Mouse (Mus musculus) bone marrow macrophage, adult 2 months (primary cell): ENCODE measurements around the gene Clec4d. TPM values are rescaled to one million over a fixed set of nuclear protein-coding genes. Genes with fewer than 3 reads are reported as not detected.
"Not testable (repeated sequence)": the region's sequence is repeated elsewhere in the genome, so short reads cannot be mapped to it uniquely, and the experiment has no call there.

ENCODE experiments used
- H3K27ac ChIP-seq: 2 replicates; pipeline ENCODE4 v1.5.1; 2012; ENCODE audit warnings: low read depth, low read length; ENCODE audit not compliant: insufficient read depth
- H3K4me1 ChIP-seq: 2 replicates; pipeline ENCODE4 v1.6.1; 2012; ENCODE audit warnings: low read length; ENCODE audit not compliant: control insufficient read depth, insufficient read depth
- H3K4me3 ChIP-seq: 2 replicates; pipeline ENCODE4 v1.5.1; 2012; ENCODE audit warnings: mild to moderate bottlenecking, low read length, moderate library complexity; ENCODE audit not compliant: insufficient read depth
- CTCF ChIP-seq: IDR thresholded peaks from 2 replicates; pipeline ENCODE4 v1.5.1; 2012; ENCODE audit warnings: low read depth, mild to moderate bottlenecking, low read length, moderate library complexity
- POLR2A ChIP-seq: IDR thresholded peaks from 2 replicates; pipeline ENCODE4 v1.6.1; 2012; ENCODE audit warnings: mild to moderate bottlenecking, low read depth, low read length, borderline replicate concordance
- polyA plus RNA-seq: library from polyadenylated mRNA; stranded (reverse); fragments of >200 nt; gene quantifications from 2 replicates; pipeline ENCODE4 v1.2.4, GENCODE M21; 2012; ENCODE audit not compliant: missing spikeins, insufficient read depth, insufficient read length

The Clec4d gene
- polyA plus RNA-seq, result 1,180 and 1,280 TPM in 2 replicates

DNA sequence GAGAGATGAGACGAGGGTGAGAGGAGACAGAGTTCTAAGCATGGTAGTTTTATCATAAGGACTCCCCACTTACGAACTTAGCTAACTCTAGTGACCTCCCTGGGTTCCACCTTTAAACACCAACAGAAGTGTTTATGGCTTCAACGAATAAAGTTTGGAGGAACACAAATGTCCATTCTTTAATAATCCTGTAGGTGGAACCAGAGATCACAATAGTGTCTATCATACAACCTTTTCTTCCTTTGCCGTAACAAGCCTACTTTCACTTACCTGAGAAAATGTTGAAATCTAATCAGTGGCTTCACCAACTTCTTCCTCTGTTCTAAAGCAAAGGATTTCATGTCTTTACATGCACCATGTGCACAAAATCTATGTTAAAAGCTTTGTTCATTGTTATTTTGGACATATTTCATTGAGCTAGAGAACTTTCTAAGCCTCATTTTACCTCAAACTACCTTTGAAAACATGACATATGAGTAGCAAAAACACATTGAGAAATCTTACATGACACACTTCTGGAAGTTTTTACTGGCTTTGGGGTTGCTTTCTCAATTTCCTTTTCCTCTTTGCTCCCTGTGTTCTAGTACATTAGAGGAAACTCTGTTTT lies at the start of gene Clec4d:
Gene Clec4d (plus strand): TSS at position 557 of the 607 bp plus-strand sequence.
- peak within 1 kb of the TSS; percentile 64 for H3K4me3 ChIP-seq
- H3K27ac ChIP-seq, result peak within 1 kb of the TSS; percentile 95
- no peak for TF ChIP-seq POLR2A
- no peak for TF ChIP-seq CTCF
- H3K4me1 ChIP-seq, result peaks cover 32% of the 10 kb centered on the region

DNA sequence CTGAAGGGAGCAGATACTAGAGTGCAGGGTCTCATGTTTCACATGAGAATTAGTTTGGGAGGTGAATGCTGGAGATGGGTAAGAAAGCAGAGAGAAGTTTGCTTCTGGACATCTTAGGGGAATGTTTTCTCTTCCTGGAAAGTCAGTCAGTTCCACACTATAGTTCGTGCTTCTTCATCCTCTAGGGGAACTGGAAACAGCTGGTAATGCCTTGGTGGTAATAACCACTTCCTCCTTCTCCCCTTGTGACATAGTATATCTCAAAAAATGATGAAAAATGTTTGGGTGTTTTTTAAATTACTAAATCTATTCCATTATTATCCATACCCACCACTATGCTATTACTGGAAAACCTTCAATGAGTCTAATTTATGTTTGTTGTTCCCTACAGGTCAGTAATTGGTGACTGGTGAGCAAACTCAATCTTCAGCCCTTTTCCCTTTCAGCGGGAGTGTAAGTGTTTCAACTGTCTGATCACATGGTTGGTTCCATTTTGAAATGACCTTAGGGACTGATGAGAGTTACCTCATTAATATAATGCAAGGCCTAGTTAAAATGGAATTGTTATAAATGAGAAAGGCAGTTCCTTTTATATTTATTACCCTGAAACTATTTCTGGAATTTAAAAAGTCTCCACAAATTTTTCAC lies 34.3 kb upstream of the Clec4d start:
- Histone ChIP-seq H3K4me3 (no peak overlapping the region), H3K27ac (peak overlapping the region; percentile 97), H3K4me1 (peaks cover 24% of the 10 kb centered on the region)
- TF ChIP-seq CTCF (no peak), POLR2A (no peak)

DNA sequence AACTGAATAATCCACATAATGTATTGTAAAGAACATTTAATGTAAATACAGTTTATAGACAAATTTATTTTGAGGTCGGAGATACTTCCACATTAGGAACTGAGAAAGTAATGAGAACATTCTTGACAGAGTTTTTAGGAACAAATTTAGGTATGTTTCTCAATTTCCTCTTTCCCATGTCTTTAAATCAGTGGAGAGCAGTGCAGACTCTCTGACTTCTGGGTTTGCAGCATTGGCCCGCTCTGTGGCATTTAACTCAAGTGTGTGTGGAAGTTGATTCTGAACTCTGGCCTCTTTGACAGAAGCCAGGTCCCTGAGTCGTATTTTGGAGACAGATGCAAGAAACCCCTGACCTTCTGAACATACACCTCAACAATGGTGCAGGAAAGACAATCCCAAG lies 32.3 kb upstream of the Clec4d start, which contains the start of gene Clec4n:
Gene Clec4n (plus strand): TSS at position 200 of the 400 bp plus-strand sequence.
- TF ChIP-seq POLR2A (no peak), CTCF (no peak)
- Histone ChIP-seq H3K4me1 (peaks cover 24% of the 10 kb centered on the region), H3K27ac (peak within 1 kb of the TSS; percentile 73), H3K4me3 (peak within 1 kb of the TSS; percentile 7; the same call in 1 of the 2 replicates)

DNA sequence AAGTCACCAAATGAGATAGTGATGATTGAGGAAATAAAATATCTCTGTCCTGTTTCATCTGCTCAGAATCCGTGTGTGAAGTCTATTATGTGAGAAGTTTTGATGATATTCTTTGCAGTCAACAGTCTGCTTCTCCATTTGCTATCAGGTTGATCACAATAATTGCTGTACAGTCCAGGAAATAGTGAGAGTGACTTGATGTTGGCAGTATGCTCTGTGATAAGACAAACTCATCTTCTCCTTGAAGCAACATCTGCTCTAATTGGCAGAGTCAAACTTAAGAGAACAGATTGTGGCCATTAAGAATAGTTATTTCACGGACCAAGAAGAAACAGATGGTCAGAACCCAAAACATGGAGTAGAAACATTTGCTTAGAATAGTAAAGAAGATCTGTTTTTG lies 30.8 kb upstream of the Clec4d start:
- no peak overlapping the region for H3K27ac ChIP-seq
- no peak for TF ChIP-seq POLR2A
- no peak for TF ChIP-seq CTCF
- no peak overlapping the region for H3K4me3 ChIP-seq
- peaks cover 24% of the 10 kb centered on the region for H3K4me1 ChIP-seq

DNA sequence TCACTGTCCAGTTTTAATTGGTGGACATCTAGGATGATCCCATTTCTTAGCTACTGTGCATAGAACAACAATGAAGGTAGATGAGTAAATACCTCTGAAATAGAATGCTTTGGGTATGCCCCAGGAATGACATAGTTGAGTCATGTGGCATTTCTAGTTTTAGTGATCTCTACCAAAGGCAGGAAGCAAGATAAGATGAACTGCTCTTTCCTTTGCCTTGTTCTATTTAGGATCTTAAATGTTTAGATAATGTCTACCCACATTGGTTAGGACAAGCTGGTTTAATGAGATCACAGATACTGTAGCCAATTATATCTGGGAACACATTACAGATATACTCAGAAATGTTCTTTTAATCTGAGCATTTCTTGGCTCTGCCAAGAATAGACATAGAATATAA lies 24.3 kb upstream of the Clec4d start:
- no peak for TF ChIP-seq CTCF
- TF ChIP-seq POLR2A, result no peak
- Histone ChIP-seq H3K4me3 (no peak overlapping the region), H3K27ac (no peak overlapping the region), H3K4me1 (no peaks in the 10 kb centered on the region)

DNA sequence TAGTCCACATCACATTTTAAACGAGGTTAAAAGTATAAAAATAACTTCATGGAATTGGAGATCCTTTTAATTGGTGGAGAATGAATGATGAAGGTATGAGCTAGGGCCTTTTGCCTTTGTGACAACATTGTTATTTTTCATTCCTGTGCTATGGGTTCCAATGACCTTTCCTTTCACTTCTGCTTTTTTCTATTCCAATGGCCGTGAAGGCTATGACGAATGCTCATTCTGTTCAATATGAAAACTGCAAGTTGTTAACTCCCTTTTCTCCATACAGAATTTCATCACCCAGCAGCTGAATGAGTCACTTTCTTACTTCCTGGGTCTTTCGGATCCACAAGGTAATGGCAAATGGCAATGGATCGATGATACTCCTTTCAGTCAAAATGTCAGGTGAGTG lies 17.7 kb upstream of the Clec4d start:
- Histone ChIP-seq H3K27ac (peak overlapping the region; percentile 26), H3K4me3 (no peak overlapping the region), H3K4me1 (peaks cover 4% of the 10 kb centered on the region; the same call in 1 of the 2 replicates)
- TF ChIP-seq POLR2A (no peak), CTCF (no peak)

DNA sequence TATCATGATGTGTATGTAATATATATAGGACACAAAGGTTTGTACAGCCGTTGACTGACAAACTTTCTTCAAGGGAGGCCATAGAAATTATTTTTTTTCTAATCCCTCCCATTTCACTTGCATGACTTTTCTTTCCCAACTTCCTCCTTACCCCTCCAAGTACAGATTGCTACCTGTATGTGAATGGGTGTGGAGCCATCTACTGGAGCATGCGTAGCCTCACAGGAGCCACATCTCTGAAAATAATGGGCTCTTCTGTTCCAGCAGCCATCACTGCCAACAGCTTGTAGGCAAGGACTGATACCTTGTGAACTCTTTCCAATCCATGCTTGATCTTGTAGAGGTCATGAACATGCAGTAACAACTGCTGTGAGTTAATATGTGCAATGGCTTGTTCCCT lies 13.0 kb upstream of the Clec4d start:
- not testable (repeated sequence) for H3K4me3 ChIP-seq, H3K27ac ChIP-seq
- peaks cover 15% of the 10 kb centered on the region for H3K4me1 ChIP-seq

DNA sequence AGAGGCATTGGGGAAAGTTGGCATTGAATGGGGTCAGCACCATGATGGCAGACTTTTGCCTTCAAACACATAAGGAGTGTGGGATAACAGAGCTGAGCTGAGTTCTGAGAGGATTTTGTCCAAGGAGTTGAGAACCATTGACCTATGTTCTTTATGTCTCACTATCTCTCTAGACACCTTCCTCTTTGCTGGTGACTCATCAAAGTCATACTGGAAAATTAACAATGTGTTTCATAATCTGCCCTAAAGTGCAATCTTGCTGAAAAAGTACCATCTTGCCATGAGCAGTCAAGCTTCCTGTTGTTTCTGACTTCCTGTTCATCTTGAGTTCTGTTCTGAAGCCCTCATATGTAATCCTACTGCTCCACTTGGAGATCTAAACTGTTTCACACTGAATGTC lies 9.2 kb upstream of the Clec4d start:
- TF ChIP-seq POLR2A (no peak), CTCF (no peak)
- peak overlapping the region; percentile 97 for H3K27ac ChIP-seq
- H3K4me1 ChIP-seq, result peaks cover 23% of the 10 kb centered on the region
- H3K4me3 ChIP-seq, result no peak overlapping the region

DNA sequence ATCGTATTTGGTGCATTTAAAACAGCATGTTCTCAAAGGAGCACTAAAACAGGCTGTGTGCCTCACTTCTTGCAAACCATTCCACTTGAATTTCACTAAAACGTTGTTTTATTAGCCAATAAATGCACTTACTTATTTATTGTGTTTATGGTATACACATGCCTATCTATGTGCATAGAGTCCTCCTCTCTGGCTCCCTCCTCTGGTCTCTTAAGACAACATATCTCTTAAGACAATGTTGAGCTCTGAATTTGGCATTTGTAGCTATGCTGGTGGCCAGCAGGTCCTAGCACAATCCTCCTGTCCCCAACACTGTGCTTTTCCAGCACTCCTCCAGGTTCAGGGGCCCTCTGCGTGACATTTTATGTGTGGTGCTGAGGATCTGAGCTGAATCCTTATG lies 3.0 kb upstream of the Clec4d start:
- Histone ChIP-seq H3K27ac (peak overlapping the region; percentile 88), H3K4me3 (no peak overlapping the region), H3K4me1 (peaks cover 33% of the 10 kb centered on the region)
- no peak for TF ChIP-seq CTCF
- TF ChIP-seq POLR2A, result no peak

DNA sequence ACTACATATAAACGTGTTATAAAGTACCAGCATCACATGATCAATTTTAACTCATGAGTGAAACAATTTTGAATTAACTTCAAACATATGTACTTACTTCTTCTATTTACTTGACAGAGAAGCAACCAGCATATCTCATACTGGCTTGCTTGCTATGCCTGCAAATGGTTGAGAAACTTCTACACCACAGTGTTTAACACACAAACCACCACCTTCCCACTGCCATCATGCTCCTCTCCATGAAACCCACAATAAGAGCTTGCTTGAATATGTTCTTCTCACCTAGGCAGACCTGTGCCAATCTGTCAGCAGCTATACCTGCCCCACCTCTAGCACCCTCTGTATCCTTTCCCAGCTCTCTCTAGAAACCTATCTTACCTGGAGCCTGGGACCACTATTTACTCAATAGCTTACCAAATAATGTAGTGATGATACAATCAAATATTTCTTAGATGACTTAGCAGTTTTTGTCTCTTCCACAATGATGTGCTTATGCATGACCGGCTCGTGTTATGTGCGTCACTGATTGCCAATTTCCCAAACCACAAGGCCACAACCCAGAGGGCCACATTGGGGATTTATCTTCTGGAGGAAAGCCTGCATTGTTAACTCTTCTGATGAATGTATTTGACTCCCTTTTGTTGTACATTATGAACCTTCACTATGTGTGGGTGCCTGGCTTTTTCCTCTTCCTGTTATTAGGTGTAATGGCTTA lies 1.9 kb upstream of the Clec4d start:
- Histone ChIP-seq H3K4me3 (no peak overlapping the region), H3K4me1 (peaks cover 33% of the 10 kb centered on the region), H3K27ac (peak overlapping the region; percentile 88)
- TF ChIP-seq CTCF (no peak), POLR2A (no peak)
